Mouse (Mus musculus) subcutaneous adipose tissue, adult 2 months (tissue): Measurements from ENCODE around the gene Gskip. TPM values are rescaled to one million over a fixed set of nuclear protein-coding genes. Genes with fewer than 3 reads are reported as not detected.

Experiments
- polyA plus RNA-seq: library from polyadenylated mRNA; depleted of rRNA; stranded (reverse); fragments of >200 nt; gene quantifications from 2 replicates; pipeline ENCODE4 v1.2.3, GENCODE M21; 2012; ENCODE audit warnings: low replicate concordance; rRNA removed

Gene Gskip
- 15.9 and 16.8 TPM in 2 replicates for polyA plus RNA-seq

DNA sequence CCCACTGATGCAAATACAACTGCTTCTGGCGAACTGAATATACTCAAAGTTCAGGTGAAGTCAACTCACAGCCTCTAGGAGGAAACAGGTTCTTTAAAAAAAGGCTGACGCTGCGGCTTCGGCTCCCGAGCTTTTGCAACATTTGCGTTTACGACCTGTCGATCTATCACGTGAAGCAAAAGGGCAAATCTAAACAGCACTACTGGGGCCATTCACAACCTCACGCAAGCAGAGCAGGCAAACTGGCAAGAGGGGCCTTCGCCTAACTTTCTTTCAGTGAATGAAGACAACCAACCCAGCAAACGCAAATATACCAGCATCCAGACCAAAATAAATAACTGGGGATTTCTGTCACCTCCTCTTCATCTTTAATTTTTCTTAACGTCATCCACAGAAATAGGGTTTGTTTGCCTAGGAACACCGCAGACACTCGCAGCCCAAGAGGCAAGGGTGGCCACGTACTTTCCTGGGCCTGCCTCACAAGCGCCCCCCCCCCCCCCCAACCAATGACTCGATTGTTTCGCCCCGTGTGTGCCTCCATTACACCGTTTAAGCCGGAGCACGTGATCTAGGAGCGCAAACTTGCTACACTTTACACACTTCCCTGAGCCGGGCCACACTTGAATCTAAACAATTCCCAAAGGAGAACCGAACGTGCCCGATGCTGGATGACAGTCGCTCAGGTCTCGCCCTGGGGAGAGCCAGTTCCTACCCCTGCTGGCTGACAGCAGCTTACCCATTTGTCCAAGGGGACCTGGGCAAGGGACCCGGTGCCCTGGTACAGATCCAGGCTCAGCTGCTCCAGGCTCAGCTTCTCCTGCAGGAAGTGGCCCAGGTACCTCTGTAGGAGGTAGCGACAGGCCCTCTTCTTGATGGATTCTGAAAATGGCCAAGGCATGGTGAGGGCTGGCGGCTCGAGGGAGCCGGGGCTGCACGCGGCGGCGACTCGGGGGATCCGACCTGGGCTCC lies at the start of gene Gskip:
Gene Gskip, plus strand, starts transcription at position 897 of the 969 bp plus-strand sequence.

DNA sequence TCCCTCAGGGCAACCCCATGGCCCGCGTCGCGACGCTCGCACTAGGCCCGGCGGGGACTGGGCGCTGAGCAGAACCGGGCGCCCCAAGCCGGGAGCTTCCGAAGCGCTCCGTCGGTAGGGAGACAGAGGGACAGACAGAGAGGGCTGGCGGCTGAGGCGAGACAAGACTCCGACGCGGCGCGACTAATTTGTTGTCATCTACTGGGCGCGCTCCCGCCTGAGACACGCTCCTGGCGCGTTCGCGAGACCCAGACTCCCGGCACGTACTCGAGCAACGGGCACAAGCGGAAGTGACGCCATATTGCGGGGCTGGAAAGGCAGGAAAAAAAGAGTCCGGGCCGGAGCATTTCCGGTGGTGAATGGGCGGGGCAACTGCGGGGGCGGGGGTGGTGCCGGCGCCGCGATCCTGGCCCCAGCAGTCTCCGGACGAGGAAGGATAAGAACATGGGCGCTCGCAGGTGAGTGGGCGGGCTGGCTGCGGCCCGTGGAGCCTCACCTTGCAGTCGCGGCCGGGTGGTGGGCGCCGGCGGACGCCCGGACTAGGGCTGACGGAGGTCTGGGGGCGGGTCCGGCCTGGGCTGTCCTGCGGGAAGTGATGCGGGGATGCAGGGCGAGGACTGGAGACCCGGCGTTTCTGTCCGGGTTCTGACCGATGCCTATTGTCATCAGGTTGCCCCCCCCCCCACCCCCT lies 517 bp downstream of the Gskip start, which contains the start of gene Atg2b:
Gene Atg2b, minus strand, starts transcription at position 211 of the 691 bp plus-strand sequence.

DNA sequence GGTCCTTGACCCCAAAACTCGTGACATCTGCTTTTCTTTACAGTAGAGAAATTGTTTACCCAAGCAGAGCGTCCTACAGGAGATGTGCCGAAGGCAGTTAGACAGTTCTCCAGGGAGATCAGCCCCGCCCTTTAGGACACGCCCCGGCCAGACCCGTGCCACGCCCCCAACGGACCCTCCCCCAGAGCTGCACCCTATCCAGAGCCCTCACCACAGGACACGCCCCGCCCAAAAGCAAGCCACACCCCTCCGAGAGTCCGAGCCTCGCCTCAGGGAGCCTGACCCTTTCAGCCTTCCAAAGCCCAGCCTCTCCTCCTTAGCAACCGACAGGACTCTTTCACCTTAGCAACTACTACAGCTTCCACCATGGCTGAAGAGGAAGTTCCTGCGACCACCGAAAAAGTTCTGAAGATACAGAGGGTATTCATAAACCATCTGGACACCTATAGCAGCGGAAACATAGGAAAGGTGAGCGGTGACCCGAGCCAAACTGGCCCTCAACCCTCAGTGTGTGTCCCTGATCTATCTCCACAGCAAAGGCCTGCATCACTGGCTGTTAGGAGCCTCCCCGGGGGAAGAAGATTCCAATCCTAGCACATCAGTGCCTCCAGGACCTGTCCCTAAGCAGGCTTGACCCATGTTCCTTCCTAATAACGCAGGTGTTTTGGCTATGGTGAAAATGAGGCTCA lies 21.3 kb downstream of the Gskip start, which contains the start of gene Ak7:
Gene Ak7, plus strand, starts transcription at position 178 of the 689 bp plus-strand sequence.

Other genes starting within 250 kb of the Gskip start
- 3.6 and 24.1 TPM in 2 replicates for gene D430019H16Rik, start 231.0 kb upstream of the Gskip start, polyA plus RNA-seq
- gene Bdkrb2, start 121.6 kb upstream of the Gskip start, polyA plus RNA-seq = 1.2 and 17.3 TPM in 2 replicates
- gene Bdkrb1, start 81.7 kb upstream of the Gskip start, polyA plus RNA-seq = 0.19 and 2.0 TPM in 2 replicates
- 15.4 and 21.5 TPM in 2 replicates for gene Atg2b, start 382 bp downstream of the Gskip start, polyA plus RNA-seq
- gene Ak7, start 21.1 kb downstream of the Gskip start, polyA plus RNA-seq = 0.06 TPM in 1 of 2 replicates, not detected in the other
- gene Papola, start 99.9 kb downstream of the Gskip start, polyA plus RNA-seq = 45.3 and 67.0 TPM in 2 replicates